Mouse (Mus musculus) embryonic fibroblast, embryonic 13.5 days (primary cell): Measurements from ENCODE around the gene Bckdhb. TPM values are rescaled to one million over a fixed set of nuclear protein-coding genes. Genes with fewer than 3 reads are reported as not detected.
"Not testable (repeated sequence)": the region's sequence is repeated elsewhere in the genome, so short reads cannot be mapped to it uniquely, and the experiment has no call there.

Source experiments
- H3K27ac ChIP-seq: 2 replicates; pipeline ENCODE4 v1.5.1; 2012; ENCODE audit warnings: low read length, control low read depth, inconsistent platforms; ENCODE audit not compliant: insufficient read depth
- H3K4me1 ChIP-seq: 2 replicates; pipeline ENCODE4 v1.6.1; 2011; ENCODE audit warnings: low read length; ENCODE audit not compliant: control insufficient read depth, insufficient read depth
- H3K4me3 ChIP-seq: 2 replicates; pipeline ENCODE4 v1.5.1; 2011; ENCODE audit warnings: mild to moderate bottlenecking, control low read depth, low read length; ENCODE audit not compliant: insufficient read depth
- CTCF ChIP-seq: IDR thresholded peaks from 2 replicates; pipeline ENCODE4 v1.5.1; 2011; ENCODE audit warnings: mild to moderate bottlenecking, control low read depth, low read length, moderate library complexity, borderline replicate concordance; ENCODE audit not compliant: insufficient read depth
- POLR2A ChIP-seq: IDR thresholded peaks from 2 replicates; pipeline ENCODE4 v1.6.1; 2011; ENCODE audit warnings: low read depth, mild to moderate bottlenecking, control low read depth, low read length, moderate library complexity
- polyA plus RNA-seq: library from polyadenylated mRNA; stranded (reverse); fragments of >200 nt; gene quantifications from 2 replicates; pipeline ENCODE4 v1.2.4, GENCODE M21; 2011; ENCODE audit warnings: low read depth; ENCODE audit not compliant: missing spikeins, insufficient read length

Gene Bckdhb
- polyA plus RNA-seq, 1 experiment = 29.1 TPM

- Histone ChIP-seq H3K4me3 (no peak overlapping the region), H3K27ac (no peak overlapping the region), H3K4me1 (no peaks in the 10 kb centered on the region)
- TF ChIP-seq CTCF (no peak), POLR2A (no peak)
These were observed 14.0 kb upstream of the Bckdhb start for GRCm38 (mm10) chr9:83910926-83911325.

- 0 out of 2 replicates have a peak, but pooled peaks cover 2% of the 10 kb centered on the region for H3K4me1 ChIP-seq
These were observed 2.9 kb upstream of the Bckdhb start for GRCm38 (mm10) chr9:83922076-83922475.

DNA sequence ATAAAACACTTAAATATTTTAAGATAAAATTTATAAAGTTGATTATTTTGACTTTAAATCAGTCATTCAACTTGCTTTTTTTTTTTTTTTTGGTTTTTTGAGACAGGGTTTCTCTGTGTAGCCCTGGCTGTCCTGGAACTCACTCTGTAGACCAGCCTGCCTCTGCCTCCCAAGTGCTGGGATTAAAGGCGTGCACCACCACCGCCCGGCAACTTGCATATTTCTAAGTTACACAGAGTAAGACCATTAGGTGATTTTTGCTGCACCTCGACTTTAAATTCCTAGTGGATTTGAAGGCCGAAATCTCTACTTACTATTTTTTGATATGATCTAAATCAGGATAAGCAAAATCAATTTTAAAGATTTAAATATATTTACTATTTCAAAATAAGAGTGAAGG lies 589 bp upstream of the Bckdhb start:
- TF ChIP-seq POLR2A = no peak
- no peak for TF ChIP-seq CTCF
- Histone ChIP-seq H3K27ac (no peak overlapping the region), H3K4me1 (0 out of 2 replicates have a peak, but pooled peaks cover 2% of the 10 kb centered on the region), H3K4me3 (peak overlapping the region; percentile 58; the same call in 1 of the 2 replicates)

More at GRCm38 (mm10) chr9:83922076-83922475, 2.9 kb upstream of the Bckdhb start:
- no peak for TF ChIP-seq POLR2A
- TF ChIP-seq CTCF = no peak
- H3K4me3 ChIP-seq = no peak overlapping the region
- H3K27ac ChIP-seq = peak overlapping the region; percentile 49; the same call in 1 of the 2 replicates

DNA sequence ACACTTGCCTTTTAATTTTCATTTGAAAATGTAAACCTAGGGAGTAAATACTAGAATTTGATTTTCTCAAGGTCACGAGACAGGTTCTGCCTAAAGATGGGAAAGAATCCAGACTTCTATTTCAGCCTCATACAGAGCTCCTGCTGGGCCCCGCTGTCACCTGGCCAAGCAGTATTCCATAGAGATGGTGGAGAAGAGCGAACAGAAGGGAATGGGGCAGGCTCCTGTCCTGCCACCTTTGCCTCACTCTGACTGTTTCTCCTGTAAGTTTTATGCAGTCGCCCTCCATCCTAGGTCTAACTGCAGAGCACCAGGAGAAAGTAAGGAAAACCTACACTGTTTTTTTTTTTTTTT lies 720 bp downstream of the Bckdhb start:
- Histone ChIP-seq H3K4me3 (peak overlapping the region; percentile 59; the same call in 1 of the 2 replicates), H3K27ac (no peak overlapping the region), H3K4me1 (0 out of 2 replicates have a peak, but pooled peaks cover 2% of the 10 kb centered on the region)
- TF ChIP-seq POLR2A (no peak), CTCF (no peak)

DNA sequence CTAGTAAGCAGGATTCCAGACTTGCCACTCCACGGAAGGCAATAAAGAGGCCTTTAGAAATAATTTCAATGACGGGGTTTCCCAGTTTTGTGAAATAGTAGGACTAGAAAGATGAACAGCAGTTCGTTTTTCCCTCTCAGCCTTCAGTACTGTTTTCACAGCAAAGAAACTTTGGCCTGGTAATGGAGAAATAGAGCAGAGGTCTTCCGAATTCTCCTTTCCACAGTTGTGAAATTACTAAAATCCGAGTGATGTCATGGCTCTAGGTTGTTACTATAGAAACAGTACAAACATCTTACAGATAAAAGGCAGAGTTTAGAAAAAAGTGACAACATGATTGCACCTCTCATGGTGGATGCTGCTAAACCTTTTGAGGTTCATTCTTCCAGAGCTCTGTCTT lies 1.4 kb downstream of the Bckdhb start:
- Histone ChIP-seq H3K4me3 (no peak overlapping the region), H3K27ac (no peak overlapping the region), H3K4me1 (0 out of 2 replicates have a peak, but pooled peaks cover 2% of the 10 kb centered on the region)
- TF ChIP-seq CTCF (no peak), POLR2A (no peak)

DNA sequence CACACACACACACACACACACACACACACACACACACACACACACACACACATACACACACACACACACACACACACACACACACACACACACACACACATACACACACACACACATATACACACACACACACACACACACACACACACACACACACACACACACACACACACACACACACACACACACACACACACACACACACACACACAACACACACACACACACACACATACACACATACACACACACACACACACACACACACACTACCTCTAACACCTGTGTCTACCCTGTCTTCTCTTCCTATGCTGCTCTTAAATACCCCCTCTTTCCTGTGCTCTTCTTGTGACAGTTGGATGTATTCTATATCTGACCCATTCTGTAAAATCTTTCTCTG lies 14.6 kb downstream of the Bckdhb start:
- H3K27ac ChIP-seq, H3K4me3 ChIP-seq, H3K4me1 ChIP-seq: not testable (repeated sequence)

- H3K4me3 ChIP-seq = no peak overlapping the region
- TF ChIP-seq CTCF = no peak
- TF ChIP-seq POLR2A = no peak
- no peak overlapping the region for H3K27ac ChIP-seq
- no peaks in the 10 kb centered on the region for H3K4me1 ChIP-seq
These were observed 15.1 kb downstream of the Bckdhb start for GRCm38 (mm10) chr9:83940016-83940415.

DNA sequence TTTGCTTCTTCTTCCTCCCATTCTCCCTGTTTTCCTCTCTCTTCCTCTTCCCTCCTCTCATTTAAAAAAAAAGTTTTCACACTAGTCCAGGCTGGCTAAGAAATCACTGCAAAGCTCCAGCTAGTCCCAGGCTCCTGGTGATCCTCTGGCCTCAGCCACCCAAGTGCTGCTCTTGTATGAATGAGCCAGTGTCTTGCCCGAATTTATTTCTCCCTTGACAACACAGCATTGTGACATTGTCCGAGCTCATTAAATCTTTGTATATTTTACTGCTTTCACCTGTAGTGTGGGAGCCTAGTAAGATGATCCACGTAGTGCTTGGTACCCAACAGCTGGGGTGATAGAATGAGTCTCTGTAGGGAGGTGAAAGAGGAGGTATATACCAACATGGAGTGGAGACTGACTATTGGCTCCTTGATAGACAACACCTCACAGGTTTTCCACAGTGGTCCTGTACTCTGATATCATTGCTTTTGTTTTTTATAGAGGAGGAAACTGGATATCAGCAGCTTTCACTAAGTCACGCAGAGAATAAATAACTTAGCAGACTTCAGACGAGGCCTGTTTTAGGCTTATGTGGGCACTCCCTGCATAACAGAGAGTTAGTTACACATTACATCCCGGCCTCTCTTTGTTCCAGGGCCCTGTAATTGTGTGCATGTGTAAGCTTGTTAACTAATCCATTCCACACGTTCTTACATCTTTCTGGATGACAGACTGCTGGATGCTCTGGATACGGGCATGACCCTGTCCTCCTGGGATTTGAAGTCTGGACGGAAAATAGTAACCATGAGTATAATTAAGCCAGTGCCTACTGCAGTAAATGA lies 15.8 kb downstream of the Bckdhb start:
- no peaks in the 10 kb centered on the region for H3K4me1 ChIP-seq
- no peak for TF ChIP-seq CTCF
- TF ChIP-seq POLR2A = no peak
- H3K27ac ChIP-seq = no peak overlapping the region
- H3K4me3 ChIP-seq = no peak overlapping the region

- no peak overlapping the region for H3K27ac ChIP-seq
- no peaks in the 10 kb centered on the region for H3K4me1 ChIP-seq
- H3K4me3 ChIP-seq = no peak overlapping the region
- no peak for TF ChIP-seq CTCF
- TF ChIP-seq POLR2A = no peak
These were observed 26.4 kb downstream of the Bckdhb start for GRCm38 (mm10) chr9:83951336-83951735.

DNA sequence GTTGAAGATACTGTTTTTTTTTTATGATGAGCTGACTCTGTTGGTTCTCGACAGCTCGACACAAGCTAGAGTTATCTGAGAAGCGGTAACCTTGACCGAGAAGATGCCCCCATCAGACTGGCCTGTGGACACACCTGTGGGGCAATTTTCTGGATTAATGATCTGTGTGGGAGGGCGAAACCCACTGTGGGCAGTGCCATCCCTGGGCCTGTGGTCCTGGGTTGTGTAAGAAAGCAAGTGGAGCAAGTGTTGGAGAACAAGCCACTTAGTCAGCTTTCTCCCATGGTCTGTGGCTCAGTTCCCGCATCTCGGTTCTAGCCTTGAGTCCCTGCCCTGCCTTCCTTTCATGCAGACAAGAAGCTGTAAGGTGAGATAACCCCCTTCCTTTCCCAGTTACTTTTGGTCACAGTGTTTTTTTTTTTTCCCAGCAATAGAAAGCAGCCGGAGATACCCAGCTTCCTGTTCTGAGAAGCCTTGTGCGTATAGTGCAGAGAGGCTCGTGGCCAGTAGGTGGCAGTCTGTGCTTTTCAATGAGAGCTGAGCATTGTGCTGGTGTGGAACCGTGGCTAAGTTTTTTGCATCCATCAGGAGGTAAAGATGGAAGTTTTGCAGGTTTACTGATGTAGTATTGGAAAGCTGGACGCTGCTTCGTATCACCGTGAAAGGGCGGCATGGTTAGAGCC lies 31.8 kb downstream of the Bckdhb start:
- peak; percentile 88 for TF ChIP-seq CTCF
- no peak for TF ChIP-seq POLR2A
- Histone ChIP-seq H3K4me1 (no peaks in the 10 kb centered on the region), H3K27ac (no peak overlapping the region), H3K4me3 (no peak overlapping the region)
